Mouse (Mus musculus) intestine, postnatal 0 days (tissue): ENCODE measurements around the gene Gm10638. TPM values are rescaled to one million over a fixed set of nuclear protein-coding genes. Genes with fewer than 3 reads are reported as not detected.

ENCODE experiments used
- ATAC-seq: fragments of 200-750 bp; cut with Nextera tagmentation; 2 replicates; pipeline ENCODE4 v1.8.0; 2017; ENCODE audit warnings: mild to moderate bottlenecking, moderate TSS enrichment, moderate library complexity
- H3K27ac ChIP-seq: fragments of 300-500 bp; sonication (generic); 2 replicates; pipeline ENCODE4 v1.5.1; 2014; ENCODE audit warnings: mild to moderate bottlenecking, low read depth, low read length, moderate library complexity
- H3K27me3 ChIP-seq: fragments of 300-500 bp; sonication (generic); replicated peaks from 2 replicates; pipeline ENCODE4 v1.6.1; 2014; ENCODE audit warnings: low read length, mixed read lengths; ENCODE audit not compliant: control insufficient read depth, insufficient read depth
- H3K36me3 ChIP-seq: fragments of 300-500 bp; sonication (generic); 2 replicates; pipeline ENCODE4 v1.6.1; 2014; ENCODE audit warnings: mild to moderate bottlenecking, moderate library complexity; ENCODE audit not compliant: control insufficient read depth, insufficient read depth
- H3K4me1 ChIP-seq: fragments of 300-500 bp; sonication (generic); replicated peaks from 2 replicates; pipeline ENCODE4 v1.6.1; 2014; ENCODE audit warnings: antibody characterized with exemption, low read length, mixed read lengths; ENCODE audit not compliant: control insufficient read depth, insufficient read depth
- H3K4me2 ChIP-seq: fragments of 300-500 bp; sonication (generic); replicated peaks from 2 replicates; pipeline ENCODE4 v1.6.1; 2014; ENCODE audit warnings: low read depth, mild to moderate bottlenecking, moderate library complexity
- H3K4me3 ChIP-seq: fragments of 300-500 bp; sonication (generic); 2 replicates; pipeline ENCODE4 v1.5.1; 2014; ENCODE audit warnings: low read depth, low read length
- H3K9ac ChIP-seq: fragments of 300-500 bp; sonication (generic); 2 replicates; pipeline ENCODE4 v1.6.1; 2014; ENCODE audit warnings: mild to moderate bottlenecking, low read depth, low read length
- H3K9me3 ChIP-seq: fragments of 300-500 bp; sonication (generic); 2 replicates; pipeline ENCODE4 v1.6.1; 2016; ENCODE audit warnings: mixed run types; ENCODE audit not compliant: control insufficient read depth
- CTCF ChIP-seq: sonication (generic); IDR thresholded peaks from 2 replicates; pipeline ENCODE4 v1.5.1; 2016; ENCODE audit warnings: low read depth, mild to moderate bottlenecking, control low read depth, antibody characterized with exemption, moderate library complexity
- WGBS: fragments of 180-500 bp; shearing (Covaris S2); extraction: QIAGEN DNeasy Blood & Tissue Kit; methylation state at CpG from one replicate; pipeline ENCODE4 v1.1.7; 2014; 5-methylcytosine and 5-hydroxymethylcytosine counted together
- polyA plus RNA-seq: library from polyadenylated mRNA; unstranded; fragments of >200 nt; fragmentation: Nextera tagmentation; extraction: Ambion mirVana; gene quantifications from 2 replicates; pipeline ENCODE4 v1.2.1, GENCODE M21; 2015

The Gm10638 gene
- polyA plus RNA-seq, 1 experiment from 2014 or later, result 4.3 TPM

DNA sequence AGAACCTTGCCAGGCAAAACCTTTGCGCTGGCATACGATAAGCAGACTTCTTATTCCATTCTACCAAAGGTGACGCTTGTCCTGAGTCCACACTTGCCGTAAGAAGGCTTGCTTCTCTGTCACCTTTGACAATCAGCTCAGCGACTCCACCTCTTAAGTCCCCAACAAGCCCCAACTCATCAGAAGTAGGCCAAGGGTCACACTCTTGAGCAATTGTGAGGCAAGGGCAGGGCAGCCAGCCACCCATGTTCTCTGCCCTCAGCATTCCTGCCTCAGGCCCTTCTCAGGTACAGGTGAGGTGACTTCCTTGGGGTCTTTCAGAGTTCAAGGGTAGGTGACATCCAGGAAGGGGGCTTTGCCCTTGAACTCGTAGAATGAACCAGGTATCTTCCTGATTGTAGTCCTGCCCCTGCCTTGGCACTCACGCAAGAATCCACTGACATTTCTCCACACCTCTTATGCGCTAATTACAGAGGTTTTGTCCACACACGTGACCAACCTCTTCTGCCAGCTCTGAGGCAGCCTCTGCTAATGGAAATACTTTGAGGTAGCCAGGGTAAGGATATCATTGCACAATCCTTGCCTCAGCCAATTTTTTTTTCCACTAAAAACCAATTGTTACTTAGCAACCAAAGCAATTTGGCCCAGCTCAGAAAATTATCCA lies 21.2 kb downstream of the Gm10638 start:
- H3K4me1 ChIP-seq, result peaks cover 5% of the 10 kb centered on the region; the same call in 1 of the 2 replicates
- WGBS, result 46% methylated on average over 9 of the region's 9 CpGs
- TF ChIP-seq CTCF, result 0 out of 2 replicates have a peak, but pooled peaks have one; percentile 4
- H3K27ac ChIP-seq, result peak overlapping the region; percentile 86
- no peaks in the 10 kb centered on the region for H3K27me3 ChIP-seq
- H3K9me3 ChIP-seq, result no peaks in the 10 kb centered on the region
- no peak overlapping the region for H3K9ac ChIP-seq
- peak; percentile 89 for ATAC-seq
- no peak overlapping the region for H3K4me3 ChIP-seq
- H3K4me2 ChIP-seq, result no peak overlapping the region
- H3K36me3 ChIP-seq, result no peaks in the 10 kb centered on the region

GRCm38 (mm10) chr8:86768499-86768898 lies 23.0 kb downstream of the Gm10638 start:
- ATAC-seq, result peak; percentile 57
- peak overlapping the region; percentile 43 for H3K27ac ChIP-seq

GRCm38 (mm10) chr8:86769945-86770715 lies 24.6 kb downstream of the Gm10638 start:
- ATAC-seq, result no peak
- no peaks in the 10 kb centered on the region for H3K9me3 ChIP-seq
- 56% methylated on average over 1 of the region's 1 CpGs for WGBS

More at GRCm38 (mm10) chr8:86768499-86768898, 23.0 kb downstream of the Gm10638 start:
- H3K9ac ChIP-seq, result no peak overlapping the region
- no peak overlapping the region for H3K4me2 ChIP-seq
- H3K36me3 ChIP-seq, result no peaks in the 10 kb centered on the region
- H3K27me3 ChIP-seq, result no peaks in the 10 kb centered on the region
- peaks cover 5% of the 10 kb centered on the region; the same call in 1 of the 2 replicates for H3K4me1 ChIP-seq
- no peaks in the 10 kb centered on the region for H3K9me3 ChIP-seq
- no peak for TF ChIP-seq CTCF
- no peak overlapping the region for H3K4me3 ChIP-seq
- WGBS, result 35% methylated on average over 5 of the region's 5 CpGs

GRCm38 (mm10) chr8:86779207-86779606 lies 33.7 kb downstream of the Gm10638 start:
- Histone ChIP-seq H3K4me3 (no peak overlapping the region), H3K36me3 (no peaks in the 10 kb centered on the region), H3K4me2 (no peak overlapping the region), H3K4me1 (no peaks in the 10 kb centered on the region), H3K27me3 (no peaks in the 10 kb centered on the region), H3K9me3 (no peaks in the 10 kb centered on the region), H3K27ac (peak overlapping the region; percentile 21; the same call in 1 of the 2 replicates), H3K9ac (no peak overlapping the region)
- WGBS, result 77% methylated on average over 8 of the region's 8 CpGs
- no peak for ATAC-seq
- TF ChIP-seq CTCF, result no peak

More at GRCm38 (mm10) chr8:86769945-86770715, 24.6 kb downstream of the Gm10638 start:
- no peak overlapping the region for H3K4me2 ChIP-seq
- H3K4me1 ChIP-seq, result peaks cover 5% of the 10 kb centered on the region; the same call in 1 of the 2 replicates
- no peak overlapping the region for H3K27ac ChIP-seq
- no peak overlapping the region for H3K4me3 ChIP-seq
- no peak for TF ChIP-seq CTCF
- no peak overlapping the region for H3K9ac ChIP-seq
- H3K27me3 ChIP-seq, result no peaks in the 10 kb centered on the region
- no peaks in the 10 kb centered on the region for H3K36me3 ChIP-seq

DNA sequence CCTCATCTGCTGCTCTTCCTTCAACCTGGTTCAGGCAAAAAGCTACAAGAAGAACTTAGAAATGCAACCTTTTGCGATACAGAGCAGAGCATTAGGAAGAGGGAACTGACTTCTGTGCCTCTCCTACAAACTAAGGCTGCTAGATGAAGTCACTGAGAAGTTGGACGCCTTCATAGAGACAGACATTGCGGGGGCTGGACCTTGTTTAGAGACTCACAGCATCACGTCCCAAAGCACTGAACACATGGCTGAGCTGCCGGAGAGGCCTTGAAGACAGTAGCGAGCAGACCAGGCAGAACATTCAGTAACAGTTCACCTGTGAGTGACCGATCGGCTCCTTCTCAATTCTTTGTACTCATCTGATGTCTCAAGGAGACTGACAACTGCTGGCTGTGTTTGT lies 35.6 kb downstream of the Gm10638 start:
- Histone ChIP-seq H3K9me3 (no peaks in the 10 kb centered on the region), H3K27me3 (no peaks in the 10 kb centered on the region), H3K9ac (no peak overlapping the region), H3K4me1 (no peaks in the 10 kb centered on the region), H3K36me3 (no peaks in the 10 kb centered on the region), H3K4me3 (no peak overlapping the region), H3K4me2 (no peak overlapping the region), H3K27ac (no peak overlapping the region)
- TF ChIP-seq CTCF, result no peak
- no peak for ATAC-seq
- 92% methylated on average over 8 of the region's 8 CpGs for WGBS

DNA sequence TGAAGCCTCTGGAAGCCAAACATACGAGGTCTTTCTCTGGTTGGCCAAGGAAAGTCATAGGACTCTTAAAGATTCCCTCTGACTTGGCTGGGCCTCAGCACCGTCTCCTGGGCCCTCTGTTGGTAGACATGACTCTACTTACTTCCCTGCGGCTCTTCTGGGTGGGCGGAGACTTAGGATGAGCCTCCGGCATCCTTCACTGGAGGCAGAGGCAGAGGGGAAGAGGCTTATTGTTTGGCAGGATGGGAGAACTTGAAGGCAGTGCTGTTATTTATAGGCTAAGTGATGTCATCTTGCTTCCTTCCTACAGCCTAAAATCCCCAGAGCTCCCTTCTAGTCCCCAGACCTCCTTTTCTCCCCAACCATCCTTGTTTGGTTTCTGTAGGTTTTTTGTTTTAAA lies 41.0 kb downstream of the Gm10638 start:
- Histone ChIP-seq H3K4me2 (no peak overlapping the region), H3K4me1 (peaks cover 4% of the 10 kb centered on the region; the same call in 1 of the 2 replicates), H3K9me3 (no peaks in the 10 kb centered on the region), H3K27ac (no peak overlapping the region), H3K27me3 (no peaks in the 10 kb centered on the region), H3K4me3 (no peak overlapping the region), H3K36me3 (no peaks in the 10 kb centered on the region), H3K9ac (no peak overlapping the region)
- ATAC-seq, result no peak
- 53% methylated on average over 5 of the region's 5 CpGs for WGBS
- peak; percentile 12; the same call in 1 of the 2 replicates for TF ChIP-seq CTCF
